Mouse (Mus musculus) midbrain, embryonic 14.5 days (tissue): ENCODE measurements around the gene Bak1. TPM values are rescaled to one million over a fixed set of nuclear protein-coding genes. Genes with fewer than 3 reads are reported as not detected.

Experiments
- ATAC-seq: fragments of 200-750 bp; cut with Nextera tagmentation; 2 replicates; pipeline ENCODE4 v1.8.0; 2017; ENCODE audit warnings: moderate number of reproducible peaks, moderate library complexity; ENCODE audit not compliant: low FRiP score, low TSS enrichment
- DNase-seq: peaks from one replicate; pipeline ENCODE4 v3.0.0-alpha.2; 2015
- H3K27ac ChIP-seq: fragments of 300-500 bp; sonication (generic); replicated peaks from 2 replicates; pipeline ENCODE4 v1.5.1; 2014; ENCODE audit warnings: mild to moderate bottlenecking, low read depth, low read length, moderate library complexity
- H3K27me3 ChIP-seq: fragments of 300-500 bp; sonication (generic); 2 replicates; pipeline ENCODE4 v1.6.1; 2014; ENCODE audit warnings: low read length, control low read depth, mixed read lengths; ENCODE audit not compliant: control insufficient read depth, insufficient read depth
- H3K36me3 ChIP-seq: fragments of 300-500 bp; sonication (generic); 2 replicates; pipeline ENCODE4 v1.6.1; 2014; ENCODE audit warnings: low read length, control low read depth; ENCODE audit not compliant: control insufficient read depth, insufficient read depth
- H3K4me1 ChIP-seq: fragments of 300-500 bp; sonication (generic); 2 replicates; pipeline ENCODE4 v1.6.1; 2014; ENCODE audit warnings: mild to moderate bottlenecking, antibody characterized with exemption, low read length, control low read depth; ENCODE audit not compliant: control insufficient read depth, insufficient read depth
- H3K4me2 ChIP-seq: fragments of 300-500 bp; sonication (generic); 2 replicates; pipeline ENCODE4 v1.6.1; 2014; ENCODE audit warnings: mild to moderate bottlenecking, low read length, moderate library complexity
- H3K4me3 ChIP-seq: fragments of 300-500 bp; sonication (generic); replicated peaks from 2 replicates; pipeline ENCODE4 v1.5.1; 2014; ENCODE audit warnings: low read depth, low read length
- H3K9ac ChIP-seq: fragments of 300-500 bp; sonication (generic); replicated peaks from 2 replicates; pipeline ENCODE4 v1.6.1; 2014; ENCODE audit warnings: mild to moderate bottlenecking, low read length, moderate library complexity
- H3K9me3 ChIP-seq: fragments of 300-500 bp; sonication (generic); 2 replicates; pipeline ENCODE4 v1.6.1; 2016; ENCODE audit warnings: low read length, control low read depth, mixed read lengths; ENCODE audit not compliant: control insufficient read depth
- WGBS: fragments of 180-500 bp; shearing (Covaris S2); extraction: QIAGEN DNeasy Blood & Tissue Kit; methylation state at CpG from one replicate; pipeline ENCODE4 v1.1.7; 2014; 5-methylcytosine and 5-hydroxymethylcytosine counted together
- polyA plus RNA-seq: library from polyadenylated mRNA; unstranded; fragments of >200 nt; fragmentation: Nextera tagmentation; extraction: Ambion mirVana; gene quantifications from 2 replicates; pipeline ENCODE4 v1.2.1, GENCODE M21; 2014

Bak1 gene
- polyA plus RNA-seq, 1 experiment from 2014 or later: 5.8 TPM

DNA sequence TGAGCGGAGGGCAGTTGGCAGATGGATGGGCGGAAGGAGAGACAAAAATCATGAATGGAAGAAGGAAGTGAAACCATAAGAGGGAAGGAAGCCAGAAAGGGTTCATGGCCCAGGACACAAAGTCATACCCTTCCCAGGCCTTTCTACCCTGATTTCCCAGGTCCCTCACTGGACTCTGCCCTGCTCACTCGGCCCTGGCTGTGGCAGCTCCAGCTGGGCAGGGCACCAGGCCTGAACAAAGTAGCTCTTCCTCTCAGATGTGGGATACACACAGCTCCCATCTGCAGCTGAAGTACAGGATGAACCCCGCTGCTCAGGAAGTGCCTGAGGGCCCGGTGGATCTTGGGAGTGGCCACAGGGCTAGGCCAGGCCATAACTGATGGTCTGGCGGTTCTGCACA lies 14.0 kb upstream of the Bak1 start:
- H3K27ac ChIP-seq: no peak overlapping the region
- peaks cover 12% of the 10 kb centered on the region for H3K4me1 ChIP-seq
- no peak overlapping the region for H3K4me2 ChIP-seq
- 77% methylated on average over 6 of the region's 6 CpGs for WGBS
- no peak for DNase-seq
- no peaks in the 10 kb centered on the region for H3K36me3 ChIP-seq
- H3K9me3 ChIP-seq: no peaks in the 10 kb centered on the region
- H3K4me3 ChIP-seq: no peak overlapping the region
- H3K27me3 ChIP-seq: no peaks in the 10 kb centered on the region
- ATAC-seq: no peak
- no peak overlapping the region for H3K9ac ChIP-seq

DNA sequence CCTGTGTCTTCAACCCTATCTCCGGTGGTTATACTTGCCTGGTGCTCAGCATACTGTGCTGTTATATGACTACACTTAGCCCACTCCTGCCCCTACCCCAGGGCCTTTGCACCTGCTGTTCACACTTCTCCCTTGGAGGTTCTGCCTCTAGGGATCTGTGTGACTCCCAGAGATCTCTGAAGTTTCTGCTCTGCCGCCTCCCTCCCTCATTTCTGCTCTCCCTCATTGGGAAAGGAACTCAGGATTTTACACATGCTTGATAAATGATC lies 12.9 kb upstream of the Bak1 start:
- Histone ChIP-seq H3K4me2 (no peak overlapping the region), H3K27me3 (no peaks in the 10 kb centered on the region), H3K36me3 (no peaks in the 10 kb centered on the region), H3K4me3 (no peak overlapping the region), H3K9me3 (no peaks in the 10 kb centered on the region), H3K9ac (no peak overlapping the region), H3K4me1 (peaks cover 12% of the 10 kb centered on the region), H3K27ac (no peak overlapping the region)
- 95% methylated on average over 2 of the region's 2 CpGs for WGBS
- DNase-seq: no peak
- ATAC-seq: no peak

DNA sequence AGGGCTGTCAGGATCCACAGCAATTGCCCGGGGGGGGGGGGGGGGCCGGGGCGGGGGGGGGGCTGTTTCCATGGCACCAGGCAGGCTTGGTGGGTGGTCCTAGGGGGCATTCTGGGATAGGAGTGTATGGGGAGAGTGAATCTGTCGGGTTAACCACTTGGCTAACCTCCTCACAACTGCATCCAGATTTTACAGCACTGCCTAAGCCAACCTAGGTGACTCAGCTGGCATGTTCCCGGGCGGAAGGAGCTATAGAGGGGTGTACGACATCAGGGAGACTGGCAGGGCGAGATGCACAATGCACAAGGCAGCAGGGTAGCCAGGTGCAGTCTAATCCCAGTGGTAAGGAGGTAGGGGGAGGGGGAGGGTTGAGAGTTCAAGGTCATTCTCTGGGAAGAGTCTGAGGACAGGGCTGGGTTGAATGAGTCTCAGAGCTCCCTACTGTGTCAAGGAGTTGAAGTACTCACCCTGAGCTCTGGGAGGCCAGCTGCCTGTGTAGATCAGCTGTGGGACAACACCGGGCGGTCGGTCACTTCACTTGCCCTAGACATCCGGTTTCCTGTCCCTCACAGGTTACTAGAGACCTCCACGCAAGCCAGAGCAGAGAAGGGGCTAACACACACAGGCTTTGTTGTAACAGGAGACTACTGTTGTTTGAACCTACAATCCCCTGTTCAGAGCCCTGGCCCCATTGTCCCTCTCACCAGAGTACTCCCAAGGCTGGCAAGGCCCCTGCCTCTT lies 12.4 kb upstream of the Bak1 start:
- Histone ChIP-seq H3K9ac (no peak overlapping the region), H3K4me2 (no peak overlapping the region), H3K4me3 (no peak overlapping the region), H3K4me1 (peaks cover 12% of the 10 kb centered on the region), H3K27me3 (no peaks in the 10 kb centered on the region), H3K9me3 (no peaks in the 10 kb centered on the region), H3K36me3 (no peaks in the 10 kb centered on the region), H3K27ac (no peak overlapping the region)
- no peak for DNase-seq
- 48% methylated on average over 11 of the region's 13 CpGs for WGBS
- no peak for ATAC-seq

DNA sequence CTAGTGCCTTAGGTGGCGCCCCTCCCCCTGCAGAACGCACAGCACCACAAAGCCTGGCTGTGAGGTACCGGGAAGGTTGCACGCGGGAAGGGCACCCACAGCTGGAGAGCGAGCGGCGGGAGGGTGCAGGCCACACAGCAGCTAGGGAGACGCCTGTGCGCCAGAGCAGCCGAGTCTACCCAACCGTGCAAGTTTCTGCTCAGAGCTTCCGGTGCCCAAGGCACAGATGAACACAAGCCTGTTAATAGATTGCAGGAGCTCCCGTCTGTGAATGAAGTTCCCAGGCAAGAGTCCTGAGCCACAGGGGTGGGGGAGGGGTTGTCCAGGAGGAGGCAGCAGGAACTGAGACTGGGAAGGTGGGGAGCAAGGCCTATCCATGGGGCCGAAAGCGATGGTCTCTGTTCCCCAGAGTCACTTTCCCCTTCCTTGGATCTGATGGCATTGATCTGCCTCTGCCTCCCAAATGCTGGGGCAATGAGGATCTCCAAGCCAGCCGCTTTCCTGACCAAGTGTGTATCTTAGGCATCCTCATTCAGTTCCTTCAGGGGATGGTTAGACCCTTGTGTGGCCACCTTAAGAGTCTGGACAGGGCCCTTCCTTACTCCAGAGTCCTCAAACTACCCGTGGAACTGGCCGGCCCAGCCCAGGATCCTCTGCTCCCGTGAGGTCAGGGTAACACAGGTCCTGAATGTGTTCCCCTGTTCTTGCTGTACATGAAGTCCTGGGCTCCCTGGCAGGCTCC lies 11.7 kb upstream of the Bak1 start:
- no peak overlapping the region for H3K4me3 ChIP-seq
- no peak overlapping the region for H3K9ac ChIP-seq
- WGBS: 12% methylated on average over 20 of the region's 20 CpGs
- ATAC-seq: no peak
- no peaks in the 10 kb centered on the region for H3K36me3 ChIP-seq
- no peaks in the 10 kb centered on the region for H3K27me3 ChIP-seq
- H3K9me3 ChIP-seq: no peaks in the 10 kb centered on the region
- peak overlapping the region; percentile 37 for H3K4me2 ChIP-seq
- DNase-seq: peak; percentile 58
- H3K4me1 ChIP-seq: peaks cover 12% of the 10 kb centered on the region
- H3K27ac ChIP-seq: no peak overlapping the region; the same call in 1 of the 2 replicates

DNA sequence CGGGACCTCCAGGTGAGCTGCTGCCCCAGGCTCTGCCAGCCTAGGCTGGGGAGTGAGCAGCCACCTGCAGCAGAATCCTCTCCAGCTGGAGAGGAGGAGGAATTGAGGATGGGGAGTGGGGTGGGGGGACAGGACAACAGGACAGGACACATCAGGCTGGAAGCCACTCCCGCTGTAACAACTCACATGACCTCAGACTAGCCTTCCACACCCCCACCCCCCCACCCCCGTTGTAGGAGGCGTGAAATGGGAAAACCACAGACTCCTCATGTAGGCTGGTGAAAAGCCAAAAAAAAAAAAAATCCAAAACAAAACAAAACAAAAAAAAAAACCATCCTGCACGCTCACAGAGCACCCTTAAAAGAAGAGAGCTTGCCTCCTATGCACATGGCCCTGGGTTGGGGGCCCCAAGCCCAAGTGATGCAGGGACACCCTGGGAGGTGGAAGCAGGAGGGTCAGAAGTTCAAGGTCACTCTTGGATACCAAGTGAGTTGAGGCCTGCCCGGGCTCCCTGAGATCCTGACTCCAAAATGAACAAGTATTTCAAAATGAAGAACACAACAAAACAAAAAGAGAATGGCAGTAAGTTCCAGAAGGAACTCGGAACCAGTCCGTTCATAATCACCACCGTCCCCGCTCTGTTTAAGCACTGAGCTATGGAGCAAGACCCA lies 10.8 kb upstream of the Bak1 start:
- no peak overlapping the region for H3K4me3 ChIP-seq
- 68% methylated on average over 10 of the region's 10 CpGs for WGBS
- DNase-seq (no peak), ATAC-seq (no peak)
- no peak overlapping the region for H3K27ac ChIP-seq
- no peak overlapping the region for H3K4me2 ChIP-seq
- H3K27me3 ChIP-seq: no peaks in the 10 kb centered on the region
- H3K36me3 ChIP-seq: no peaks in the 10 kb centered on the region
- H3K9ac ChIP-seq: no peak overlapping the region
- no peaks in the 10 kb centered on the region for H3K9me3 ChIP-seq
- peaks cover 12% of the 10 kb centered on the region for H3K4me1 ChIP-seq

DNA sequence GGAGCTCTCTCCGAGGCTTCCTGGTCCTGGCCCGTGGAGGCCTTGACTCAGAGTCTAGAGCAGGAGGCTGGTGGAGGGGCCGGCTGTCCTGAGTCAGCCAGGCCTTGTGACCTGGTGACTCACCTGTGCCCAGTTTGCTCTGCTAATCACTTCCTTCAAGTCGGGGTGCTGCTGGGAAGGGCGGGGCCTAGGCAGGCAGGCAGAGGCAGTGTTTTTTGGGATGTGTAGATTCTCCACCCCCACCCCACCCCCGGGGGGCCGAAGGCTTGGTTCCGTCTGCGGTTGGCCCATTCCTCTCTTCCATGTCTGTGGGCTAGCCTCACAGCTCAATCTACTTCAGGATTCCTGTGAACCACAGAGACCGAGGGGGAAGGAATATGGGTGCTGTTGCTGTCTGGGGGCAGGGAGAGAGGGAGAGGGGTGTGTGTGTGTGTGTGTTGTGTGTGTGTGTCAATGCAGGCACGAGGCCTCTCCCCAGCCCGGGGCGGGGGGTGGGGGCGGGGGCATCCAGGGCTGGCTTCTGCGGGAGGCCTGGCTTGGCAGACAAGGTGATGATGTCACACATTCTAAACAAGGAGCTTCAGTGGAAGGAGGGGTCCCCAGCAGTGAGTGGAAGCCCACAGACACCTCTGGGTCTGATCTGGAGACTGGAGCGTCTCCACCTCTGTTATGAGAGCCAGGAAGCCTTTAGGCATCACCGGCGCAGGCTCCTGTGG lies 9.7 kb upstream of the Bak1 start:
- no peak overlapping the region for H3K4me2 ChIP-seq
- ATAC-seq: no peak
- no peak for DNase-seq
- H3K9ac ChIP-seq: no peak overlapping the region
- H3K9me3 ChIP-seq: no peaks in the 10 kb centered on the region
- no peaks in the 10 kb centered on the region for H3K36me3 ChIP-seq
- no peak overlapping the region for H3K27ac ChIP-seq
- WGBS: 47% methylated on average over 18 of the region's 18 CpGs
- H3K27me3 ChIP-seq: no peaks in the 10 kb centered on the region
- peaks cover 12% of the 10 kb centered on the region for H3K4me1 ChIP-seq
- no peak overlapping the region for H3K4me3 ChIP-seq

DNA sequence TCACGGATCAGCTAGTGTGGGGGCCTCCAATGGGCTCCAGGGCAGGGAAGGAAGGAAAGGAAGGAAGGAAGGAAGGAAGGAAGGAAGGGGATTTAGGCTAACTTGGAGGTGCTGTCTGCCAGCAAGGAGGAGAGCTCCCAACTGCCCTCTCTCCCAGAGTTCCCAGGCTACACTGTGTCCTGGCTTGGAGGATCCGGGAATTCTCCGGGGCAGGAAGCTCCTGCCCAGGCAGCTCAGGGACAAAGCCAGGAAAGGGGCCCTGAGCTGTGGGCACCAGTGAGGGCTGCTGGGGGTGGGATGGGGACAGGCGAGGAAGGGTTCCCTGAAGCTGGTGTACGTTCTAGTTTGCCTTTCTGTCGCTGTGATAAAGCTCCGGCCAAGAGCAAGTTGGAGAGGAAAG lies 7.7 kb upstream of the Bak1 start:
- DNase-seq: no peak
- H3K9ac ChIP-seq: no peak overlapping the region

DNA sequence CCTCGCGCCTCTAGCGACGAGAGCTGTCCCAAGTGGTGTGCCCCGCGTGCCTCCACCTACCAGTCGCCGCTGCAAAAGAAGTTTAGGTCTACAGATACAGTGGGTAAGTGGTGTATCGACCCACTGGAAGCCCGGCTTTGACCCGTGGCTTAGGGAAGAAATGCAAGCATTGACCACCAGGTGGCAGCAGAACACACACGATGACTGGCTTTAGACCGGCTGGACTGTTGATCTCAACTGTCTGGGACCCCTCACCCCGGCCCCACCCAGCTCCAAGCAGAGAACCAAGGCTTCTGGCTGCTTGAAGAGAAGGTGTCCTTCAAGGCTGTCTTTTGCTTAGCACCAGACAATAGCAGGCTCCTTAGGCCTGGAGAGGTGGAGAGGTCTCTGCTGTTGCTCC lies 4.1 kb upstream of the Bak1 start:
- 2% methylated on average over 14 of the region's 14 CpGs for WGBS

More for the DNA sequence above, 7.7 kb upstream of the Bak1 start:
- Histone ChIP-seq H3K27ac (no peak overlapping the region), H3K9me3 (no peaks in the 10 kb centered on the region), H3K36me3 (no peaks in the 10 kb centered on the region), H3K4me3 (no peak overlapping the region), H3K4me2 (no peak overlapping the region), H3K4me1 (peaks cover 12% of the 10 kb centered on the region), H3K27me3 (no peaks in the 10 kb centered on the region)
- WGBS: 76% methylated on average over 7 of the region's 7 CpGs
- no peak for ATAC-seq

More for the DNA sequence above, 4.1 kb upstream of the Bak1 start:
- Histone ChIP-seq H3K27me3 (no peaks in the 10 kb centered on the region), H3K36me3 (no peaks in the 10 kb centered on the region), H3K27ac (no peak overlapping the region), H3K9me3 (no peaks in the 10 kb centered on the region), H3K4me3 (no peak overlapping the region), H3K4me1 (no peaks in the 10 kb centered on the region), H3K9ac (no peak overlapping the region), H3K4me2 (no peak overlapping the region)
- ATAC-seq (peak; percentile 51; the same call in 1 of the 2 replicates), DNase-seq (peak; percentile 89)
